Mouse (Mus musculus) frontal cortex, postnatal 25 days (tissue): ENCODE measurements around the gene Mlh3.

Experiments
- DNase-seq, 2 experiments: peaks; one replicate each; pipeline ENCODE4 v3.0.0; 2022; ENCODE audit warnings: low spot score in 2 of 2

The Mlh3 gene

GRCm38 (mm10) chr12:85192461-85193108 lies 77.8 kb downstream of the Mlh3 start:
- no peak for DNase-seq

GRCm38 (mm10) chr12:85190290-85190689 lies 80.1 kb downstream of the Mlh3 start:
- no peak for DNase-seq

GRCm38 (mm10) chr12:85186361-85186760 lies 84.0 kb downstream of the Mlh3 start:
- no peak for DNase-seq

GRCm38 (mm10) chr12:85185810-85186209 lies 84.6 kb downstream of the Mlh3 start:
- no peak for DNase-seq
